Mouse (Mus musculus): ENCODE data around the gene Pcx. TPM values are rescaled to one million over a fixed set of nuclear protein-coding genes. Genes with fewer than 3 reads are reported as not detected.

The Pcx gene
- total and polyA plus RNA-seq, 2 experiments from 2014 or later, result 50.5 to 84.0 TPM

DNA sequence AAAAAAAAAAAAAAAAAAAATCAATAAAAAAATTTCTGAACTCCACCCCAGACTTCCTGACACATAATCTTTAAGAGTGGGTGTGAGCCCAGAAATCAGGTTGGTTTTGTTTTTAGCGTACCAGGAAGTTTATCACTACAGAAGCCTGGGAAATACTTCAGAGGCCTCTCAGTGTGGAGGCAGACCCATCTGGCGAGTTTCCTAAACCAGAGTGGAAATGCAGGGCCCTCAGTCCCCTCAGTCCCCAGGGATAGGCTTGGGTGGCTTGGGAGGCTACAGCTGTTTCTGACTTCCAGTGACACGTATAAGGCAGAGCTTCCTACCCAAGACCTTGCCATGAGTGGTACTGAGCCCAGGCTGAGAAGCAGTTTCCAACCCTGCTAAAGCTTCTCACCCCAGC lies 2.5 kb upstream of the Pcx start:
- 60% methylated on average over 3 of the region's 3 CpGs for WGBS
- Histone ChIP-seq H3K4me1 (ENCODE audit: insufficient read depth, low read length) (0 out of 2 replicates have a peak, but pooled peaks cover 4% of the 10 kb centered on the region), H3K36me3 (ENCODE audit: insufficient read depth, low read length) (no peaks in the 10 kb centered on the region), H3K9me3 (ENCODE audit: low read length) (no peaks in the 10 kb centered on the region), H3K4me2 (ENCODE audit: low read depth, low read length) (no peak overlapping the region), H3K27me3 (ENCODE audit: insufficient read depth, low read length) (no peaks in the 10 kb centered on the region), H3K9ac (replicated peaks; ENCODE audit: low read length) (no peak overlapping the region), H3K27ac (no peak overlapping the region; the same call in 1 of the 2 replicates), H3K4me3 (ENCODE audit: low read length) (no peak overlapping the region)
- DNase-seq (ENCODE audit: low spot score), result no peak
- no peak for ATAC-seq
- no peak for TF ChIP-seq CTCF (IDR thresholded peaks at IDR 0.05; ENCODE audit: low read depth)

DNA sequence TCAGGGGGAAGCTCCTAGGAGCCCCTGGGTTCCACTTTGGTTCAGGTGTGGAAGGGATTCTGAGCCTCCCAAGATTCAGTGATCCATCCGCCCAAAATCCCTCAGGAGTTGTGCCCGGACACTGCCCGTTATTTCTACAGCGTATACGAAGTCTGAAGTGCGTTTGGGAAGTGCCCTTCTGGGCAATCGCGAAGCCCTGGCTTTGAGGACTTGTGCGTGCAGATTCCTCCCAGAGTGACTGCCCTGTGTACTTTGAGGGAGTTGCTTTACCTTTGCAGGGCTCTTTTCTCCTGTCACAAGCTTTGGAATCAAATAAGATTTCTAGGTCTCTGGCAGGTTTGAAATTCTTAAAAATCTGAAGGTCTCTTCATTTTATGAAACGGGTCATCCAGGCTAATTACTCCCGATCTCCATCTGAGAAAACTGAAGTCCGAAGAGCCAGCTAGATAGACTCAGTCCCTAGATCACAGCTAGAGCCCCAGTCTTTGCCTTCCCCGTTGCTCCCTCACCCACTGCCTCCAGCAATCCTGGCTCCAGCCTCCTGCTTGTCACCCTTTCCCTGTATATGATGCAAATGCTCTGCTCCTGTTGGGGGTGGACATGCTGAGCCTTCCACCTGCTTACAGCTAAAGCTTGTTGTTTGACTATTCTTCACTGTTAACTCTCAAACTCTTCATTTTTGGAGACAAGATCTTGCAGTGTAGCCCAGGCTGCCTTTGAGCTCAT lies 1.0 kb downstream of the Pcx start:
- H3K4me3 ChIP-seq (ENCODE audit: low read length), result peak overlapping the region; percentile 74
- H3K36me3 ChIP-seq (ENCODE audit: insufficient read depth, low read length), result no peaks in the 10 kb centered on the region
- H3K27ac ChIP-seq, result 0 out of 2 replicates have a peak overlapping the region, but pooled peaks have one; percentile 64
- ATAC-seq (no peak), DNase-seq (ENCODE audit: low spot score) (no peak)
- H3K9me3 ChIP-seq (ENCODE audit: low read length), result no peaks in the 10 kb centered on the region
- WGBS, result 5% methylated on average over 13 of the region's 13 CpGs
- no peaks in the 10 kb centered on the region for H3K27me3 ChIP-seq (ENCODE audit: insufficient read depth, low read length)
- H3K4me2 ChIP-seq (ENCODE audit: low read depth, low read length), result peak overlapping the region; percentile 80
- no peak for TF ChIP-seq CTCF (IDR thresholded peaks at IDR 0.05; ENCODE audit: low read depth)
- H3K9ac ChIP-seq (replicated peaks; ENCODE audit: low read length), result peak overlapping the region; percentile 54; the same call in 1 of the 2 replicates
- peaks cover 14% of the 10 kb centered on the region; the same call in 1 of the 2 replicates for H3K4me1 ChIP-seq (ENCODE audit: insufficient read depth, low read length)

DNA sequence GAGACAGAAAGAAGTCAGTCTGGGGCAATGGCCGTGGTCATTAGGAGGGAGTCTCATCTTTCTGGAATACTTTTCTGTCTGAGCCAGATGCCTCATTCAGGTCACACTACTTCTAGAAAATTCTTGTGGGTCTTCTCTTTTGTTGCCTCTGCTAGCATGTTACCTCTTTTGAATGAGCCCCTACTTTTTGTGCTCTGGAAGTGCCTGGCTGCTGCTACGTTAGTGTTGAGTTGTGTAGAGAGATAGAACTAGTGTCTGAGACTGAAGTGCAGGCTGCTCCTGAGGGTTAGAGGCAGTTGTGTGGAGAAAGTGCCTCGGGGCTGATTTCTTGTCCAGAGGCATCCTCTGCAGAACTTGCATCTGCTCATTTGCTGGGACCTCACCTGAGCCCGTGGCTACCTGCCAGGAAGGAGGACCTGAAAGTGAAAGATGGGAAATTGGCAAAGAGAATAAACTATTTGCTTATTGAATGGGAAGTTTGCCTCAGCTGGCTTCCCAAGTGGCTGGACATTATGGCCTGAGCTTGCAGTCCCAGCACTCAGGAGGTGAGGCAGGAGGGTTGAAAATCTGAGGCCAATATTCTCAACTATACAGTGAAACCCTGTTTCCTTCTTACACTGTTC lies 3.1 kb downstream of the Pcx start:
- H3K36me3 ChIP-seq (ENCODE audit: insufficient read depth, low read length), result no peaks in the 10 kb centered on the region
- no peak overlapping the region for H3K4me3 ChIP-seq (ENCODE audit: low read length)
- DNase-seq (ENCODE audit: low spot score) (no peak), ATAC-seq (no peak)
- no peak overlapping the region for H3K4me2 ChIP-seq (ENCODE audit: low read depth, low read length)
- no peak overlapping the region for H3K27ac ChIP-seq
- WGBS, result 70% methylated on average over 4 of the region's 4 CpGs
- H3K9ac ChIP-seq (replicated peaks; ENCODE audit: low read length), result no peak overlapping the region
- no peak for TF ChIP-seq CTCF (IDR thresholded peaks at IDR 0.05; ENCODE audit: low read depth)
- H3K9me3 ChIP-seq (ENCODE audit: low read length), result no peaks in the 10 kb centered on the region
- no peaks in the 10 kb centered on the region for H3K27me3 ChIP-seq (ENCODE audit: insufficient read depth, low read length)
- H3K4me1 ChIP-seq (ENCODE audit: insufficient read depth, low read length), result peaks cover 14% of the 10 kb centered on the region; the same call in 1 of the 2 replicates

DNA sequence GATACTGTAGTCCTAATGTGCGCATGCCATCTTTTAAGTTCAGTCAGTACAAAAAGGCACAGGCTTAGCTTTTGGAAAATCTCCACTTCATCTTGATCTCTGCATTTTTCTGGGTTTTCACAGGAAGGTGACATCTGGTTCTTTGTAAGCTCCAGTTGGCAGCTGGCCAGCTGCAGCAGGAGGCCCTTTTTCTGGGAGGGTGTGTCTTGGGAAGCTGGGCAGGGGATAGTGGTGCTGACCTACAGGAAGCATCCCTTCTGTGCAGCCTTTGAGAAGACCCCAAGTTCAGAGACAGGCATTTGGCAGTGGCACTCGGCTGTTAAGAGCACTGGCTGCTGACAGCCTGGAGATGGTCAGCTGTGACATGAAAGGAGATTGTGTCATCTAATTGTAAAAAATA lies 5.5 kb downstream of the Pcx start:
- H3K36me3 ChIP-seq (ENCODE audit: insufficient read depth, low read length), result no peaks in the 10 kb centered on the region
- H3K9ac ChIP-seq (replicated peaks; ENCODE audit: low read length), result no peak overlapping the region
- WGBS, result 30% methylated on average over 2 of the region's 2 CpGs
- H3K4me2 ChIP-seq (ENCODE audit: low read depth, low read length), result no peak overlapping the region
- no peak for TF ChIP-seq CTCF (IDR thresholded peaks at IDR 0.05; ENCODE audit: low read depth)
- peaks cover 14% of the 10 kb centered on the region; the same call in 1 of the 2 replicates for H3K4me1 ChIP-seq (ENCODE audit: insufficient read depth, low read length)
- peak; percentile 63 for DNase-seq (ENCODE audit: low spot score)
- H3K27ac ChIP-seq, result peak overlapping the region; percentile 3; the same call in 1 of the 2 replicates
- no peaks in the 10 kb centered on the region for H3K9me3 ChIP-seq (ENCODE audit: low read length)
- no peak overlapping the region for H3K4me3 ChIP-seq (ENCODE audit: low read length)
- no peaks in the 10 kb centered on the region for H3K27me3 ChIP-seq (ENCODE audit: insufficient read depth, low read length)
- no peak for ATAC-seq

DNA sequence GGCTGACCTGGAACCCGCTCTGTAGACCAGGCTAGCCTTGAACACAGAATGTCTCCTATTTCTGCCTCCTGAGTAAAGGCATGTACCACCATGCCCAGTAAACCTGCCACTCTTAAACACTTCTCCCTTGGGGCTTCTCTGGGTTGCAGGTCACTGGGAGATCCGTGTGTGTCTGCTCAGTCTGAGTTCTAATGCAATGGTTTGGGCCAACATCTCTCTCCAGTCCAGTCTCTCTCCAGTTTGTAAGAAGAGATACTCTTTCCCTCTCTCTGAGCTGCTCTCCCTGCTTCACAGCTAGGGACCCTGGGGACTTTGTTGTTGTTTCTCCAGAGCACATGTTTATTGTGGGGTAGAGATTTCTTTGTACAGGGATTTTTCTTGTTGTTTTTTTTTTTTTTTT lies 6.0 kb downstream of the Pcx start:
- Histone ChIP-seq H3K9me3 (ENCODE audit: low read length) (no peaks in the 10 kb centered on the region), H3K27me3 (ENCODE audit: insufficient read depth, low read length) (no peaks in the 10 kb centered on the region), H3K36me3 (ENCODE audit: insufficient read depth, low read length) (no peaks in the 10 kb centered on the region), H3K4me3 (ENCODE audit: low read length) (no peak overlapping the region), H3K4me2 (ENCODE audit: low read depth, low read length) (no peak overlapping the region), H3K4me1 (ENCODE audit: insufficient read depth, low read length) (peaks cover 10% of the 10 kb centered on the region; the same call in 1 of the 2 replicates), H3K9ac (replicated peaks; ENCODE audit: low read length) (no peak overlapping the region), H3K27ac (peak overlapping the region; percentile 3; the same call in 1 of the 2 replicates)
- ATAC-seq, result no peak
- no peak for TF ChIP-seq CTCF (IDR thresholded peaks at IDR 0.05; ENCODE audit: low read depth)
- WGBS, result 71% methylated on average over 2 of the region's 2 CpGs
- no peak for DNase-seq (ENCODE audit: low spot score)

DNA sequence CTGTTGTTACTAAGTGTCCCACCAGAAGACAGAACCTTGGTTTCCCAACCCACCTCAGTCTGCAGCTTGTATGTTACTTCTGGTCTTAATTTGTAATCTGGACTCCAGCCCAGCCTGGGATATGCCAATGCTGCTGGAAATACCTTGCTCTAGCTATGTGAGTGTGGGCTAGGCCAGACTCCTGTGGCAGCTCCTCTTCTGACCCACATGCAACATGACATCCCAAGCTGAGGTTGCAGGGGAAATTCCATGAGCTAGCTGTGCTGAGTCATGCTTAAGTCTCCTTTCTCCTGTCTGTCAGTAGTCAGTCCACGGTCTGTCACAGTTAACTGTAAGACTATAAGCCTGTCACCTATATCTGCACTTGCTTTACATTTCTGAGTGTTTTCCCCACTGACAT lies 7.2 kb downstream of the Pcx start:
- DNase-seq (ENCODE audit: low spot score) (no peak), ATAC-seq (no peak)
- H3K4me2 ChIP-seq (ENCODE audit: low read depth, low read length), result no peak overlapping the region
- no peak overlapping the region for H3K9ac ChIP-seq (replicated peaks; ENCODE audit: low read length)
- WGBS, result 86% methylated on average over 1 of the region's 1 CpGs
- no peaks in the 10 kb centered on the region for H3K9me3 ChIP-seq (ENCODE audit: low read length)
- H3K4me3 ChIP-seq (ENCODE audit: low read length), result no peak overlapping the region
- H3K4me1 ChIP-seq (ENCODE audit: insufficient read depth, low read length), result peaks cover 10% of the 10 kb centered on the region; the same call in 1 of the 2 replicates
- H3K36me3 ChIP-seq (ENCODE audit: insufficient read depth, low read length), result no peaks in the 10 kb centered on the region
- H3K27ac ChIP-seq, result no peak overlapping the region
- H3K27me3 ChIP-seq (ENCODE audit: insufficient read depth, low read length), result no peaks in the 10 kb centered on the region
- no peak for TF ChIP-seq CTCF (IDR thresholded peaks at IDR 0.05; ENCODE audit: low read depth)
